Mouse (Mus musculus) brain, adult 2 months (tissue): ENCODE measurements around the gene Rem2.

ENCODE experiments used
- DNase-seq: peaks from one replicate; pipeline ENCODE4 v3.0.0; 2011; ENCODE audit warnings: low read depth, low spot score

Rem2 gene

GRCm38 (mm10) chr14:54492345-54493131 lies 16.6 kb downstream of the Rem2 start:
- DNase-seq: peak; percentile 85

- DNase-seq: no peak
These were observed 17.3 kb downstream of the Rem2 start for GRCm38 (mm10) chr14:54493236-54493635.

- peak; percentile 83 for DNase-seq
These were observed 18.3 kb downstream of the Rem2 start for GRCm38 (mm10) chr14:54494234-54494633.

GRCm38 (mm10) chr14:54496706-54497105 lies 20.8 kb downstream of the Rem2 start:
- no peak for DNase-seq

- no peak for DNase-seq
These were observed 23.4 kb downstream of the Rem2 start for GRCm38 (mm10) chr14:54499330-54499729.

- no peak for DNase-seq
These were observed 25.5 kb downstream of the Rem2 start for GRCm38 (mm10) chr14:54501365-54501764.

GRCm38 (mm10) chr14:54503092-54503491 lies 27.2 kb downstream of the Rem2 start:
- no peak for DNase-seq

GRCm38 (mm10) chr14:54509774-54510173 lies 33.9 kb downstream of the Rem2 start:
- DNase-seq: no peak

GRCm38 (mm10) chr14:54516710-54517310 lies 40.9 kb downstream of the Rem2 start:
- DNase-seq: no peak

- DNase-seq: peak; percentile 22
These were observed 47.7 kb downstream of the Rem2 start for GRCm38 (mm10) chr14:54523600-54523999.

- peak; percentile 81 for DNase-seq
These were observed 51.5 kb downstream of the Rem2 start for GRCm38 (mm10) chr14:54527227-54528006.

GRCm38 (mm10) chr14:54528007-54528393 lies 52.1 kb downstream of the Rem2 start:
- DNase-seq: no peak

GRCm38 (mm10) chr14:54528446-54529111 lies 52.7 kb downstream of the Rem2 start:
- peak; percentile 83 for DNase-seq
